Mouse (Mus musculus) erythroid progenitor cell, adult 5-6 weeks (primary cell): ENCODE data around the gene Gm15517. TPM values are rescaled to one million over a fixed set of nuclear protein-coding genes. Genes with fewer than 3 reads are reported as not detected.
"Not testable (repeated sequence)": the region's sequence is repeated elsewhere in the genome, so short reads cannot be mapped to it uniquely, and the experiment has no call there.

Experiments
- ATAC-seq: replicated peaks from 2 replicates; pipeline ENCODE4 v1.8.0; 2016; ENCODE audit warnings: moderate number of reproducible peaks, mild to moderate bottlenecking, moderate TSS enrichment, inconsistent platforms; ENCODE audit not compliant: poor library complexity, low FRiP score, severe bottlenecking
- total RNA-seq, 2 experiments: library from RNA; stranded (forward) in 1 of 2; stranded (reverse) in 1 of 2; fragments of 150-400 nt in 1 of 2; fragments of 186-747, 209-891 nt in 1 of 2; gene quantifications; 2 replicates each; pipeline versions ENCODE4 v1.2.3 to v1.2.4; 2015 to 2017; ENCODE audit warnings: low replicate concordance in 2 of 2

The Gm15517 gene
- total RNA-seq, 2 experiments from 2014 or later, result not detected

DNA sequence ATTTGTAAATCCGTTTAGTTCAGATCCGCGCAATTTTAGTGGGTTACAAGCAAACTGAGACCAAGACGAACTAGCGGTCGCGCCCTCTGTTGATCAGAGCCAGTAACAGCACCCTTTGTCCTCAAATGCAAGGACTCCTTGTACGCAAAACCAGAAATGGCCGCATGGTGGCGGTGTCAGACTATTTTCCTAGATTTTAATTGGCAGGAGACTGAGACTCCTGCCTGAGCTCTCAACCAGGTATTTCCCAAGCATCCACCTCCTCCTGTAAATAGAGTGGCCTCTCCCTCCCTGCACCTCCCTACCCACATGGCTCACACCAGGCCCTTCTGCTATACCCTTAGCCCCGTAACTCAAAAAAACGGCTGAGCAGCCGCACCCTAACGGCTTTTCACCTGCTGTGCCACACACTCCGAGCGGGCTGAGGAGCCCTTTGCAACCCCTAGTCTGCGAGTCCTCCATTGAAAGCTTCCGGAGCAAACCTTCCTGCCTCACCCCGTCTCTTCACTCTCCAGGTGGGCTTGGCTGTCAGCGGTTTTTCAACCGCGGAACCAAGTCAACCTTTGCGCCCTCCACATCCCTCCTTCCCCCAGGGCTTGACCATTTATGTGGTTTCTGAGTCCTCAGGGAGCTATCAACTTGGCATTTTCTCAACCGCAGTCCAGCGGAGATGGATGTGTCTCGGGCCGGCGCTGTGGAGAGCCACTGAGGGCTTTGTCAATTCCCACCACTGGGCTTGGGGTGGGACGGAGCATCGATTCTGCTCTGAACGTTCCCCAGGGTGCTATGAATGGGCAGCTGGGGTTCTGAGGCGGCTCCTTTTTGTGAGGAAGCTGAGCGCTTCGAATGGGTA, 1.8 kb downstream of the Gm15517 start:
- ATAC-seq, result peak; percentile 87

DNA sequence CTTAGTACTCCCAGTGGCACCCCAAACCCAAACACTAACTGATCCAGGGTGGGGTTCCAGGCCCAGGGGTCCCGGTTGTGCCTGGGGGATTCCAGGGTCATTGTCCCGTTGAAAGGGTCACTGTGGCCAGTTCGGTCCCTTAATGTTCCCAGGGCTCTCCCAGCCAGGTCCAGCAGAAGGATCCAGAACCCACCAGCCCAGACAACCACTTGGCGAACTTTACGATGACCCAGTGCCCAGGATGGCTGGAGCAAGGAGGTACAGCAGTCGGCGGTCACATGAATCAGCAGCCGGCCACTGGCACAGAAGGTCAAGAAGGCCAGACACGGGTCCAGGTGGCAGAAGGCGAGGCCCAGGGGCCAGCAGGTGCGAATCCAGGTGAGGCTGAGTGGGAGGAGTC, 6.9 kb downstream of the Gm15517 start:
- ATAC-seq, result no peak

DNA sequence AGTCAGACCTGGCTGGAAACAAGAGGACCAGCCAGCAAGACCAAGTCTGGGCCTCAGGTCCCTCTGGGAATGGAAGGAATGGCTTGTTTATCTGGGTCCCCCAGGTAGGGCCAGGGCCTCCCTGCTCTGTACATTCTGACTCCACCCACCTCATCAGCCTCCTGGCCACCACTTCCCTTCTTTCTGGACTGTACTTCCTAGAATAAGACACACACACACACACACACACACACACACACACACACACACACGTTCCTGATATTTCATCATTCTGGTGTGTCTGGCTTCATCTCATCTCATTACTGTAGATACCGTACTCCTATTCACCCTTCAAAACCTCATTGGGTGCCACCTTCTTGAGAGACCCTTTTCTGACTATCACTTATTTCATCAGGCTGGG, 8.2 kb downstream of the Gm15517 start:
- no peak for ATAC-seq

DNA sequence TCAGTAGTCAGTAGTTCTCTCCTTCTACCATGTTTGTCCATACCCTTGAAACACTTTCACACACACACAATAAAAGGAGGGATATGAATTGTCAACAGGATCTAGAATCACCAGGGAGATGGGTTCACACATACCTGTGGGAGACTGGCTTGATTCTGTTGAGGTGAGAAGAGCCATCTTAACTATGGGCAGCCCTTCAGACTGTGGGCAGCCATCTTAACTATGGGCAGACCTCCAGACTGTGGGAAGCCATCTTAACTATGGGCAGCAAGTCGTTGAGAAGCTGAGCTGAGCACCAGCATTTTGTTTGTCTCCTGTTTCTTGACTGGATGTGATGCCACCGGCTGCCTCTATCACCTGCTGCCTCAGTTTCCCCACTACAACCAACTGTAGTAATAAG, 10.1 kb downstream of the Gm15517 start:
- ATAC-seq, result no peak

DNA sequence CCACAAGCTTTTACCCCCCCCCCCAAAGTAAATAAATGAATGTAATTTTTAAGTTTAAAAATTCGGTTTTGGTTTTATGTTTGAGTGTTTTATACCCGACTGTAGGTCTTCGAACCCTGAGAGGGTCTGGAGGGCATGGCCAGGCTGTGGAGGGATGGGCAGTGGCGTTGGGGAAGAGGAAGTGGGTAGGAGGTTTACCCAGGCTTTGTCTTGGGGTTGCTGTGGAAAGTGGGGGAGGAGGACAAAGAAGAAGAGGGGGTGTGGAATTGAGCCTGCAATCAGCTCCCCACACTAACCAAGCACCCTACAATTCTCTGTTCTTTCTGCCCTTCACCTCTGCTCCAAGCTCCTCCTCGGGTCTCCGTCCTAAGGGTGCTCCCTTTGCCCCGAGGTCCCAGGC, 11.3 kb downstream of the Gm15517 start:
- no peak for ATAC-seq

DNA sequence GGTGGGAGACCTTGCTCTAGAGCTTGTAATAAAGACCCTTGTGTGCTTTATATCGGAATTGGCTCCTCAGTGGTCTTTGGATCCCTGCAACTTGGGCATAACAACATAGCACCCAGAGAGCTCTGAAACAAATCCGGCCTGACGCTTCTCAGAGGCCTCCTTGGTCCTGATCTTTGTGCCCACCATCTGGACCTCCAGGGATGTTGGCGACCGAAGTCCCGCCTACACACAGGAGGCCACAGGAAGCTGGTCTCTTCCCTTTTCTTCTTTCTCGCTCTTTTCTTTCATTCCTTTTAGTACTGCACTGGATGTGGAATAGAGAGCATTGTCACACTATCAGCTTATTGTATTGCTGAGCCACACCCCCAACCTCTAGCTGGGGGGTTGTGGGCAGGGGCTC, 12.2 kb downstream of the Gm15517 start:
- no peak for ATAC-seq

DNA sequence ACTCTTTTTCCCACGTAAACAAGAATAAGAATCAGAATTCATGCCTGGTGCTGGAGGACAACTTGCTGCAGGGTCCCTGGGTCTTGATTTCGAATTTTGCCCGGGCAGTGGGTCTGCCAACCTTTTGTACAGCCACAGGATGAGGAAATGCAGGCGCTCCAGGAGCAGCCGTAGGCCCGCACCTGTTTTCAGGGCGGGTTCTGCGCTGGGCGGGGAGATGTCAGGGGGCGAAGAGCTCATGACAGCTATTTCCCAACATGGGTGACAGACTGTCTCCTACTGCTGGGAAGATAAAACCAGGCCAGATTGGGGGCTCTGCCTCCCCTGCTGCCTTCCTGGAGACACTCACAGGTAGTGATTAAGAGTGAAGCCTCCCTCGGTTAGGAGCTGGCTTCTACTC, 12.8 kb downstream of the Gm15517 start:
- no peak for ATAC-seq

DNA sequence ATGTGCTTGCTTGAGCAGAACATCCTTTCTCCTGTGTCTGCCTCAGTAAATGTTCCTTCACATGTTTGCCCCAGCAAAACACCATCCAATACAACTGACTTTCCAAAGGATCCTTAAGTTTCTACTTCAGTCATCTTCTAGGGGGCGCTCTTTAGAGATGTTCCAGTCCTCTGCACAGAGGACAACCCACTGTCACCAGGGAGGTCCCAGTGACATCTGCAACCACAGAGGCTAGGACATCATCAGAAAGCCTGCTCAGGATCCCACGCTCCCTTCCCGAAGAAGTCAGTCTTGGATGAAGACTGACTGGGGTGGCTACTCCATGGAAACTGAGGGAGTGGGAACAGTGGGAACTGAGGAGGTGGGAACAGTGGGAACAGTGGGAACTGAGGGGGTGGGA, 14.3 kb downstream of the Gm15517 start:
- no peak for ATAC-seq

DNA sequence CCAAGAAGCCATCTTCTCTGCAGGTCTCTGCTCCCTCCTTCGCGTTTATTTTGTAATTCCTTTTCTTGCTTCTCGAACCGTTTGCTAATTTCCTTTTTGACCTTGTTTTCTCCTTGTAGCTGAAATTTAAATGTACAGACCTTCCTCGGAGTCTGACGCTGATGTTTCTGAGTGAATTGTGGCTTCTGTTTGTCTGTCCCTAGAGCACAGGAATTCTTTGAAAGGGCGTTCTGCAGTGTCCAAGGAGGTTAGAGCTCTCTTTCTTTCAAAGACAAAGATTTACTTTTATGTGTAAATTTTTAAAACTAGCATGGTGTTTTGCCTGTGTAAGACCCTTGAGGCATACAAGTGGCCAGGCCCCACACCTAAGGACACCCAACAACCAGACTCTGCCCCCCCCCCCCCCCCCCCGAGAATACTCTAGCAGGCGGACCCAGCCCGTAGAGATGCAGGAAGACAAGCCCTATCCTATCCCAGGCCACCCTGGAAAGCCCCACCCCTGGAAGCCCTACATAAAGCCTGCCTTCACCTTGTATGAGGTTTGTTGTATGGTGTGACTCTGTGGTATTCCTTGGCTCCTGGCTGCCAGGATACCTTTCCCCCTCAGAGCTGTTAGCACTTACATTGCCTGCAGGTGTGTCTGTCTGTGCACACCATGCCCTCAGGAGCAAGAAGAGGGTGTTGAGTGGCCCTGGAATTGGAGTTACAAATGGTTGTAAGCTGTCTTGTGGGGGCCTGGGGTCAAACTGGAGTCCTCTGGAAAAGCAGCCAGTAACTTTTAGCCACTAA, 15.4 kb downstream of the Gm15517 start:
- no peak for ATAC-seq

DNA sequence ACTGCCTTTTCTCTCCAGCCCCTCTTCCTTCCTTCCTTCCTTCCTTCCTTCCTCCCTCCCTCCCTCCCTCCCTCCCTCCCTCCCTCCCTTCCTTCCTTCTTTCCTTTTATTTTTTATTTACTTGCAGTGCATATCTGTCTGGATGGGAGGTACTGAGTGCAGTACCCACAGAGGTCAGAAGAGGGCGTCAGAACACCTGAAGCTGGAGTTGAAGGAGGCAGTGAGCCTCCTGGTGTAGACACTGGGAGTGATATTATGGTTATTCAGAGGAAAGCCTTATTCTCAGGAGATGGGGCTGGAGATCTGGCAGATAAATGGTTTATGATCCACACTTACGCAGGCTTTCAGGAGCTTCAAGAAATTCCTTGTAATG, 16.0 kb downstream of the Gm15517 start:
- no peak for ATAC-seq

DNA sequence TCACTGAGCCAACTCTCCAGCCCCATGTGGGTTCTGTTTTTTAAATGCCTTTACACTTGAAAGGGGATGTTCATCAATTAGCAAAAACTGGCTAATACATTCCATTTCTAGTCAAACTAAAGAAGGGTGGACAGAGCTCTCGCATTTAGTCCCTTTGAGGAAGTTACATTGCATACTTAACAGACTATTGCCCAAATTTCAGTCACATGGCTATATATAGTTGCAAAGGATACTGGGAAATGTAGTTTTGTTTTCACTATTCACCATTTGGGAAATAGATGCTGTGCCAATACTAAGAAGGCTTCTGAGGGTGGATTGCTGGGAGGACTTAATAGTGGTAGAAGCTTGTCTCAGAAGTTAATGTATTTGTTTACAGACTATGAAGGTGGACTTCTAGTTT, 19.7 kb downstream of the Gm15517 start:
- ATAC-seq, result no peak

DNA sequence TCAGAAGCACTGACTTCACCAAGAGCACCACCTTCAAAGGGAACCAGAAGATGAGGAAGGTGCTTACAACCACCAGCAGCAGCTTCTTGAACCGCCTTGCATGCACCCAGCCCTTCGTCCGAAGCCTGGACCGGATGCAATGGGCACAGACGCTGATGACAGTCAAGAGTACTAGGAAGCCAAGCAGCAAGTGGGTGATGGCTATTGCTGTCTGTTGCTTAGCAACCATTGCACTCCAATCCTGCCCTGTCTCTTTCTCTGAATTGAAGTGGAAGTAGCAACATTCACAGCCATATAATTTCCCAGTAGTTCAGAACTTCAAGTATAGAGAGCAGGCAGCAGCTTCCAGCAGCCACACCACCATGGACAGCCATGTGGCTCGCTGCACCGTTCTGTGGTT, 20.3 kb downstream of the Gm15517 start:
- ATAC-seq, result no peak

DNA sequence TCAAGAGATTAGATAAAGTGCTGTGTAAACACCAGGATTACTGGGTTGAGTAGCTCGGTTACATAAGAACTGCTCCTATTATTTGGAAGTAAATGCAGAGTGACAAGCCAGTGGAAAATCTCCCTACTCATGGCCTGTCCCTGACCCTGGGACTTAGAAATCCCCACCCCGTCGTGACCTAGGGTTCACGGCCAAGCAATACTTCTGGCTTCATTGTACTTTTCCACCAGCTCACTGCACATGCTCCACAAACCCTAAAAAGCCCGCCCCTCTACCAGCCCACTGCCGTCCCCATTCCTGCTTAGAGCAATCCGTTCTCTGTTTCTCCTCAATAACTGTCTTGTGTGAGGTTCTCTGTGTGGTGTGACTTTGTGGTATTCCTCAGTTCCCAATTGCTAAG, 26.5 kb downstream of the Gm15517 start:
- ATAC-seq, result no peak

DNA sequence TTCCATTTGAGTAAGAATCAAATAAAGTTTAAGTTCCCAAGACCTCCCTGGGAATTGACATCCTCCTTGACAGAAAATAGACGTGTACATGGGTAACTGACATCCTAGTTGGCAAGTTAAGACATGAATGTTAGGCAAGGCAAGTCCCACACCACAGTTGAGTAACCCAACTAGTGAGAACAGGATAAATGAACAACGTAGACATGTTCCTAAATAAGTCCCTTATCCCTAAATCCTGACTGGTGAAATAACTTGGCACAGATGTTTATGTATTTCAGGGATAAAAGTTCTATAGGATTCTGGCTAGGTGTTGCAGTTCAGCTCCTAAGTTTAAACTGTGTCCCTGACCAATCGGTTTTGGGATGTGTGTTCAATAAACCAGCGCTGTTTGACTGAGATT, 29.7 kb downstream of the Gm15517 start:
- no peak for ATAC-seq

DNA sequence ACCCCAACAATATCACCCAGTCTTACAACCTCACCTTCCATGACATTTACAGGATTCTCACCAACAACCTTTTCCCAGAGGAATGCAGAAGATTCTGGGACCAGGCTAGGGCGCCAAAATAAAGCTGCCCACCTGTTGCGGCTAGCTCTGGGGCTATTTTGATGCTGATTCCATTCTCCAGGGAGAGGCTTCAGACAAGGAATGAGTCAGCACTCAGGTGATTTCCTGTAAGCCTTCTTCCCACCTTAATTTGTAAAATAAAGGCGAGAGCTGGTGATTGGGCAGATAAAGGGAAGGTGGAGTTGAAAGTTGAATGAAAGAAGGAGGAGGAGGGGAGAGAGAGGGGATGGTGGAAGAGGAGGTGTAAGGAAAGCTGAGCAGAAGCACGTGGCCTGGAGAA, 30.2 kb downstream of the Gm15517 start:
- no peak for ATAC-seq

DNA sequence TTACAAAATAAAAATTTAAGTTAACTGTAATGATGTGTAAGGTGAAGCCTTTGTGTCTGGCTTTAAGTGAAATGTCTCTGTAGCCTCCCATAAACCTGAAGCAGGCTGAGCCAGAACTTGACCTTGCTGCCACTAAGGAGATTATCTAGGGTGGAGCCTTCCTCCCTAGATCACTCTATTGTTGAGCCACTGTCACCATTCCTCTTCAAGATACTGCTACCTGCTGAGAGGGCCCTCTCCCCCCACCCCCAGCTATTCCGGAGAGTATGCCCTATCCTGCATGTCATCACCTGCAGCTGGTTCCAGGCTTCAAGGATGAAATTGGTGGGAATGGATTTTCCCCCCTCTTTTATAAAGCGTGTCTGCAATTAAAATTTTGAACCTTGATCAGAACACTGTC, 36.3 kb downstream of the Gm15517 start:
- ATAC-seq, result not testable (repeated sequence)

DNA sequence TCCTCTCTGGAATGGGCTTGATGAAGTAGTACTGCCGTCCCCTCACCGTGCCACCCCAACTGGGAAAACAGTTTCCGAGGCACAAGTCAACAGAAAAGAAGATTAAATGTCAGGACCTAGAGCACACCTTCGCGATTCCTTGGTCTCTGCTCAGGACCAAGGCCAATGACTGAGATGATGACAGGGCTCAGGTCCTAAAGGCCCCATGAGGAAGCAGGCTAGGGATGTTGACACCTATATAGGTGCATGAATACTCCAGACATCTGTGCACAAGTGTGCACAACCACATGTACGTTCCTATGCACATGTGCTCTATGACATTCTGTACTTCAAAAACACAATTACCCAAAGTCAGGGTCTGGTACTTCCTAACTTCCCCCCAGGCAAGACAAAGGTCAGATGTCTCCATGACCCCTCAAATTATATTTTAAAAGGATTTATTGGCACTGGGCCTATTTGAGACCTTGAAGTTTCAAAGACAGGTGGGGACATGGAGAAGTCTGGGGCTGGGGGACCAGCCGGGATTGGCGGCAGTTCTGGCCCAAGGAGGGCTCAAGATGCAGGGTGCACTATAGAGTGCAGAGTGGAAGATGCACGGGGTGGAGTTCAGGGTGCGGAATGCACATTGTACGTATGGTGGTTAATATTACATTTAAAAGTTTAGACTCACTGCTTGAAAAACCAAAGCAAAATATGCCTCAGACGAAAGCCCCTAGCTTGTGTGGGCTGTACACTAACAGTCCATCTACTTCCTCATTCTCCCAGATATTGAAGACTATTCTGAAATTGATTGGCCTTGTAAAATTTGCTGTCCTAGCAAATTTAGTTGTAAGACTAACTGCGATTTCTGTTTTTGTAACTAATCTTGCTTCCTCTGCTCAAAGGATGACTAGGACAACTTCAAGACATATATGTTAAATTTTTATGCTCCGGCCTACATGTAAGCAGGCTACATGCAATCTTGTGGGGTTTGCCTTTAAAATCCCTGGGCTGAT, 42.4 kb downstream of the Gm15517 start:
- ATAC-seq, result no peak

DNA sequence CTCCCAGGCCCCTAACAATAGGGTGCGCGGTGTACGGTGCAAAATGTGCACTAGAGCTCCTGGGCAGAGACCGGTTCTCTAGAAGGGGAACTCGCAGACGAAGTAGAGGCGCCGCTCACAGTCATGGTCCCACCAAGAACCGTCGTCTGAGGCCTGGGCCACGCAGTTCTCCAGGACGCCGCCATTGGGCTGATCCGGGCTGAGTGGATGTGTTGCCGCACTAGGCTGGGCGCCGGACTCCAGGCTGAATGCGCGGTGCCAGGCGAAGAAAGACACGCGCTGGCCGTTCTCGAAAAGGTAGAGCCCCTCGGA, 43.2 kb downstream of the Gm15517 start:
- no peak for ATAC-seq

DNA sequence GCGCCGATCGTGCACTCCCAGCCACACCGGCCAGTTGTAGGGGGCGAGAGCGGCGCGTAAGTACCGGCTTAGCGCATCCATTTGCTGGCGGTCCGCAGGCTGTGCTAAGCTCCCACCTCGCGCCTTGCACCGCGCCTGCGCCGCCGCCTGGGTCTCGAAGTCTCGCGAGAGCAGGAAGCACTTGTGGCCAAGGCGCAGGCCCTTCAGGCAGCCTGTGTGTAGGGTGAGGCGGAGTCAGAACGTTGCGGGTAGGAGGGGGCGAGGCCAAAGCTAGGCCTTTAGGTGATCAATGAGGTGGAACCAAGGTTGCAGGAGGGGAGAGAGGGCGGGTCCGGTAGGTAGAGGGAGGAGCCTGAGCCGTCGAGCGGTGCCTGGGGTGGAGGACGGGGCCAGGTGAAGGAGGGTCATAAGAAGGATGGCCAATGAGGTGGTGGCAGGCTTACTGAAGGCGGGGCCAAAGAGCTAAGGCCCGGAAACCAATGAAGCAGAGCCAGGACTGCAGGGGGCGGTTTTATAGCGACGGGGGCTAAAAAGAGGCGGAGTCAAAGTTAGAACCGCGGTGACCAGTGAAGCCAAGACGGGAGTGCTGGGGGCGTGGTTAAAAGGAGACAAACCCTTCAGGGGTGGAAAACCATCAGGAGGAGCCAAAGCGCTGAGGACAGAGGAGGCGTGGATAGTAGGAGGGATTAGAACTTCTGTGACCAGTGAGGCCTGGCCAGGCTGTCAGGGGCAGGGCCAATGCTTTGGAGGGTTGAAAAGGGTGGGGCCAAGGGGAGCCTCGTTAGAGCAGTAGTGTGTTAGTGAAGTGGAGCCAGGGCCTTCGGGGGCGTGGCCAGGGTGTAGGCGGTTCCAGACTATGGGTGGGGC, 43.8 kb downstream of the Gm15517 start:
- peak; percentile 68 for ATAC-seq
